Mouse (Mus musculus) CD8-positive naive resting alpha-beta T cell, adult 57 days (primary cell): ENCODE data around the gene Opn1mw. TPM values are rescaled to one million over a fixed set of nuclear protein-coding genes. Genes with fewer than 3 reads are reported as not detected.

ENCODE experiments used
- total RNA-seq: library from RNA; stranded (reverse); gene quantifications from one replicate; pipeline ENCODE4 v1.2.4, GENCODE M21; 2023

Gene Opn1mw
- total RNA-seq: not detected

DNA sequence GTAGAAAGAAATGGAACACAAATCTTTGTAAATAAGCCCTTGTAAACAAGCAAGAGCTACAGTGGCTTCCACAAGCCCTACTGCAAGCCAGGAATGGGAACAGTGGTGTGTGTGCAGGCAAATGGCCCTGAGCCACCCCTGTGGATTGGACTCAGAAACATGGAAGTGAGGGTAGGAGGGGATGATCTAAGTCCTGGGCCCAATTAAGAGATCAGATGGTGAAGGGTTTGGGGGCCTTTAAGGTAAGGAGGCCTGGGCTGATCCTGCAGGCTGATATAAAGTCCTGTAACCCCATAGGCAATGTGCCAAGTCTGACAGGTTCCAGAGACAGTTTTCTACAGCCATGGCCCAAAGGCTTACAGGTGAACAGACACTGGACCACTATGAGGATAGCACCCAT is at the start of gene Opn1mw:
Gene Opn1mw, plus strand, starts transcription at position 301 of the 400 bp plus-strand sequence.

DNA sequence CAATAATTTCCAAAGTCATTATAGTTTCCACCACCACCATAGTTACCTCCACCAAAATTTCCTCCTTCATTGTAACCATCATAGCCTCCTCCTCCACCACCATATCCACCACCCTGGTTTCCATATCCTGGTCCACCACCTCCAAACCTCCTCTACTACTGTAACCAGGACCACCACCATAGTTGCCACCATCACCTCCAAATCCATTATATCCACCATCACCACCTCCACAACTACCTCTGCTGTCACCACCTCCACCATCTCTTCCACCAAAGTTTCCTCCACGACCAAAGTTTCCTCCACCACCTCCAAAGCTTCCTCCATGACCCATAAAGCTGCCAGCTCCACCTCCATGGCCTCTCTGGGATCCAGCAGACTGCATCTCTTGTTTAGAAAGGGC is 8.0 kb downstream of the Opn1mw start, which contains the start of gene Mecp2:
Gene Mecp2, minus strand, starts transcription at position 101 of the 400 bp plus-strand sequence.

DNA sequence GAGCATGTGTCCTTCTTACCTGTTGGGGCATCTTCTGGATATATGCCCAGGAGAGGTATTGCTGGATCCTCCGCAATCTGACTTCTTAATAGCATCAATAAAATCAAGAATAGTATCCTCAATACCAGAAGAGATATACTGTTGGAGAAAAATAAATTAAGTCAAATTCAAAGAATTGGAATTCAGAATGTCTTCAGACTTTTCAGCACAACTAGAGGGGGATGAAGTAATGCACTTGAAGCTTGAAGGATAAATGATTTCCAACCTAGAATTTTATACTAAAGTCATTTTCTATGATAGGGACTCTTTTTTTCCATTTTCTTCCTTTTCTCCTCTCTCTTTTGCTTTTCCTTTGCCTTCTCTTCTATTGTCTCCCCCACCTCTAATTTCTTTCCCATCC is 40.5 kb downstream of the Opn1mw start, which contains the start of gene Tex28:
Gene Tex28, minus strand, starts transcription at position 101 of the 400 bp plus-strand sequence.

DNA sequence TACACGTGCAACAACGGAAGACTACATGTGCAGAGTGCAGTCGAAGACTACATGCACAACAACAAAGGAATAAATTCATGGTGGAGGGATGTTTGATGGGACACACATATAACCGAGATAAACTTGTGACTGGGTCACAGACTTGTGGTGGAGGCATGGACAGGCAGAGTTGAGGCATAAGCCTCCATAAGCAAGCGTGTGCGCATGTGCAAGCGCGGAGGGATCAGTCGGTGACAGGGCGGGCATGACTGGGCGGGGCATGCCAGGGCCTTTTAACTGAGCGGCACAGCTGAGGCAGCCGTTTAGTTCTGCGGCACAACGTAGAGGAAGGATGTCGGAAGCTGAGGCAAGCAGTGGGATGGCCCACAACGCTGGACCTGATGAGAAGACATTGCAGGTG is 49.7 kb downstream of the Opn1mw start, which contains the start of gene Tktl1:
Gene Tktl1, plus strand, starts transcription at position 301 of the 400 bp plus-strand sequence.

Other genes starting within 250 kb of the Opn1mw start
- not detected for gene Avpr2, start 235.4 kb upstream of the Opn1mw start, total RNA-seq
- 21.3 TPM for gene L1cam, start 231.4 kb upstream of the Opn1mw start, total RNA-seq
- 313 TPM for gene Arhgap4, start 205.6 kb upstream of the Opn1mw start, total RNA-seq
- gene Naa10, start 205.5 kb upstream of the Opn1mw start, total RNA-seq: 69.4 TPM
- gene Renbp, start 196.6 kb upstream of the Opn1mw start, total RNA-seq: 3.4 TPM
- 93.0 TPM for gene Hcfc1, start 161.1 kb upstream of the Opn1mw start, total RNA-seq
- gene Irak1, start 103.5 kb upstream of the Opn1mw start, total RNA-seq: 127 TPM
- gene Mecp2, start 7.9 kb downstream of the Opn1mw start, total RNA-seq: 47.1 TPM
- not detected for gene Tex28, start 40.4 kb downstream of the Opn1mw start, total RNA-seq
- gene Tktl1, start 49.8 kb downstream of the Opn1mw start, total RNA-seq: not detected
- 592 TPM for gene Flna, start 122.4 kb downstream of the Opn1mw start, total RNA-seq
- gene Emd, start 127.2 kb downstream of the Opn1mw start, total RNA-seq: 82.0 TPM
- gene Rpl10, start 143.3 kb downstream of the Opn1mw start, total RNA-seq: 710 TPM
- gene Taz, start 154.4 kb downstream of the Opn1mw start, total RNA-seq: 77.2 TPM
- gene Dnase1l1, start 154.9 kb downstream of the Opn1mw start, total RNA-seq: 8.8 TPM
- 90.2 TPM for gene Atp6ap1, start 169.6 kb downstream of the Opn1mw start, total RNA-seq
- gene Gdi1, start 177.5 kb downstream of the Opn1mw start, total RNA-seq: 176 TPM
- 68.6 TPM for gene Fam50a, start 185.6 kb downstream of the Opn1mw start, total RNA-seq
- gene Plxna3, start 201.6 kb downstream of the Opn1mw start, total RNA-seq: 11.0 TPM
- gene Lage3, start 226.2 kb downstream of the Opn1mw start, total RNA-seq: 27.9 TPM
- gene Ubl4a, start 245.8 kb downstream of the Opn1mw start, total RNA-seq: 20.9 TPM
- 16.1 TPM for gene Slc10a3, start 245.9 kb downstream of the Opn1mw start, total RNA-seq